Mouse (Mus musculus) cerebellum, adult 2 months (tissue): ENCODE results near the gene Cyp4f39. TPM values are rescaled to one million over a fixed set of nuclear protein-coding genes. Genes with fewer than 3 reads are reported as not detected.

Experiments used
- DNase-seq, 2 experiments: peaks; one replicate each; pipeline ENCODE4 v3.0.0; 2021
- H3K27ac ChIP-seq: fragments of 200-500 bp; 2 replicates; pipeline ENCODE4 v1.5.1; 2012; ENCODE audit warnings: low read length, control low read depth, inconsistent platforms; ENCODE audit not compliant: insufficient read depth
- H3K27me3 ChIP-seq: fragments of 200-500 bp; 2 replicates; pipeline ENCODE4 v1.6.1; 2012; ENCODE audit warnings: inconsistent platforms, mild to moderate bottlenecking, low read length, moderate library complexity; ENCODE audit not compliant: control insufficient read depth, insufficient read depth
- H3K4me1 ChIP-seq: fragments of 200-500 bp; 2 replicates; pipeline ENCODE4 v1.6.1; 2011; ENCODE audit warnings: low read length; ENCODE audit not compliant: control insufficient read depth, insufficient read depth
- H3K4me3 ChIP-seq: fragments of 200-500 bp; replicated peaks from 2 replicates; pipeline ENCODE3; 2011; ENCODE audit warnings: mild to moderate bottlenecking, low read depth, low read length, control low read depth; ENCODE audit not compliant: insufficient read depth
- CTCF ChIP-seq: fragments of 200-500 bp; IDR thresholded peaks from 2 replicates; pipeline ENCODE4 v1.5.1; 2011; ENCODE audit warnings: low read depth, mild to moderate bottlenecking, control low read depth, low read length, moderate library complexity, borderline replicate concordance; ENCODE audit not compliant: insufficient read depth
- POLR2A ChIP-seq: fragments of 200-500 bp; IDR thresholded peaks from 2 replicates; pipeline ENCODE4 v1.6.1; 2011; ENCODE audit warnings: low read length, control low read depth, borderline replicate concordance; ENCODE audit not compliant: insufficient read depth
- WGBS: fragments of 180-500 bp; shearing (Covaris S2); methylation state at CpG from one replicate; pipeline ENCODE4 v1.1.7; 2018; 5-methylcytosine and 5-hydroxymethylcytosine counted together
- polyA plus RNA-seq: library from polyadenylated mRNA; depleted of rRNA; stranded (reverse); fragments of >200 nt; gene quantifications from 2 replicates; pipeline ENCODE4 v1.2.3, GENCODE M21; 2012; rRNA removed

Gene Cyp4f39
- 0.18 TPM in 1 of 2 replicates, not detected in the other for polyA plus RNA-seq

- H3K4me3 ChIP-seq, result no peak within 1 kb of the TSS
- TF ChIP-seq CTCF (no peak), POLR2A (no peak)
- no peaks in the 10 kb centered on the region; the same call in 1 of the 2 replicates for H3K27me3 ChIP-seq
- no peak for DNase-seq
- H3K4me1 ChIP-seq, result peaks cover 2% of the 10 kb centered on the region; the same call in 1 of the 2 replicates
- H3K27ac ChIP-seq, result no peak within 1 kb of the TSS
- WGBS, result 4% methylated on average over 19 of the region's 19 CpGs
These were observed at the start of gene Cyp4f39 for GRCm38 (mm10) chr17:32452482-32452881. Cyp4f39 (plus strand) TSS chr17:32452723.

DNA sequence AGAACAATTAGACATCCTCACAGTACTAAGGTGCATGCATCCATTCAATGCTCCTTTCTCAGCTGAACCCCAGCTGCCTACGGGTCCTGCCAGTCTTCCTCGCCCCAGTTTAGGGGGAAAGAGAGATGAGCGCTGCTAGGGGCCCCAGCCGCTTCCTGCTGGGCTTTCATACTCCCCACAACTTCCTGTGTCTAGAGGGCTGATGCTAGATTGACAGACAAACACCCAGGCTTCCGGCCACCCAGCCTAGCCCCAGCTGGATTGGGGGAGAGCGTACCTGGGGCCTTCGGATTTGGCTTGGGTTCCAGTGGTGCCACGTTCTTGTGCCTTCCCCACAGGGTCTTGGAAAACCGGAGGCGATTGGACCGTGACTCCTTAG lies 49.8 kb upstream of the Cyp4f39 start:
- WGBS, result 71% methylated on average over 11 of the region's 11 CpGs
- H3K27ac ChIP-seq, result no peak overlapping the region
- no peak overlapping the region for H3K4me3 ChIP-seq
- no peaks in the 10 kb centered on the region; the same call in 1 of the 2 replicates for H3K27me3 ChIP-seq
- no peak for TF ChIP-seq POLR2A
- no peak for TF ChIP-seq CTCF
- no peak for DNase-seq
- no peaks in the 10 kb centered on the region for H3K4me1 ChIP-seq

DNA sequence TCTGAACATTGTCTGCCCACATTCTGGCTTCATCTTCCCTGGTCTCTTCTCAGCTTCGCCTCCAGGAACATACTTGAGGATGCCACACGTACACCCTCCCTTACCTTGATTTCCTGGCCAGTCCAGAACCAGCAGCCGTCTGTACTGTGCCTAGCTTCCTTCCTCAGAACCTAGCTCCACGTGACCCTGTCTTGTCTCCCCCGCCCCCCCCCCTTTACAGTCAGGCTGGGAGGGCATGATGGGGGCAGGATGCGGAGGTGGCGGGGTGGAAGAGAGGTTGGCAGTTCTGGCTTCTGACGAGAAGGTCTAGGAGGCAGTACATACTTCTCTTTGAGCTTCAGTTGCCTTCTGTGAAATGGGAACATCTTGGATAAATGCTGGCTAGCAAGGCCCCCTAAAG lies 49.1 kb upstream of the Cyp4f39 start, which contains the start of gene Rasal3:
Gene Rasal3 (minus strand): TSS at position 167 of the 400 bp plus-strand sequence.
- no peaks in the 10 kb centered on the region; the same call in 1 of the 2 replicates for H3K27me3 ChIP-seq
- no peak for DNase-seq
- 69% methylated on average over 8 of the region's 8 CpGs for WGBS
- no peak within 1 kb of the TSS for H3K27ac ChIP-seq
- no peak within 1 kb of the TSS for H3K4me3 ChIP-seq
- no peak for TF ChIP-seq POLR2A
- no peak for TF ChIP-seq CTCF
- no peaks in the 10 kb centered on the region for H3K4me1 ChIP-seq

- no peak overlapping the region for H3K4me3 ChIP-seq
- TF ChIP-seq CTCF (no peak), POLR2A (no peak)
- no peak for DNase-seq
- no peaks in the 10 kb centered on the region; the same call in 1 of the 2 replicates for H3K27me3 ChIP-seq
- WGBS, result 85% methylated on average over 6 of the region's 6 CpGs
- H3K4me1 ChIP-seq, result no peaks in the 10 kb centered on the region
- no peak overlapping the region for H3K27ac ChIP-seq
These were observed 40.6 kb upstream of the Cyp4f39 start for GRCm38 (mm10) chr17:32411898-32412297.

- H3K4me3 ChIP-seq, result no peak overlapping the region
- WGBS, result 62% methylated on average over 24 of the region's 24 CpGs
- H3K4me1 ChIP-seq, result no peaks in the 10 kb centered on the region
These were observed 37.0 kb upstream of the Cyp4f39 start for GRCm38 (mm10) chr17:32415417-32416020.

GRCm38 (mm10) chr17:32416771-32417170 lies 35.8 kb upstream of the Cyp4f39 start:
- WGBS, result 87% methylated on average over 14 of the region's 14 CpGs
- H3K4me1 ChIP-seq, result no peaks in the 10 kb centered on the region
- H3K27me3 ChIP-seq, result no peaks in the 10 kb centered on the region; the same call in 1 of the 2 replicates
- TF ChIP-seq CTCF, result no peak
- no peak overlapping the region for H3K4me3 ChIP-seq
- no peak for DNase-seq
- no peak overlapping the region for H3K27ac ChIP-seq

More at GRCm38 (mm10) chr17:32415417-32416020, 37.0 kb upstream of the Cyp4f39 start:
- no peak for TF ChIP-seq POLR2A
- no peak for TF ChIP-seq CTCF
- no peak overlapping the region for H3K27ac ChIP-seq
- DNase-seq, result no peak
- no peaks in the 10 kb centered on the region; the same call in 1 of the 2 replicates for H3K27me3 ChIP-seq

GRCm38 (mm10) chr17:32419989-32420388 lies 32.5 kb upstream of the Cyp4f39 start:
- no peak for DNase-seq
- TF ChIP-seq POLR2A (no peak), CTCF (no peak)
- Histone ChIP-seq H3K4me1 (no peaks in the 10 kb centered on the region), H3K27ac (no peak overlapping the region), H3K4me3 (no peak overlapping the region), H3K27me3 (no peaks in the 10 kb centered on the region; the same call in 1 of the 2 replicates)
- WGBS, result 62% methylated on average over 2 of the region's 2 CpGs

DNA sequence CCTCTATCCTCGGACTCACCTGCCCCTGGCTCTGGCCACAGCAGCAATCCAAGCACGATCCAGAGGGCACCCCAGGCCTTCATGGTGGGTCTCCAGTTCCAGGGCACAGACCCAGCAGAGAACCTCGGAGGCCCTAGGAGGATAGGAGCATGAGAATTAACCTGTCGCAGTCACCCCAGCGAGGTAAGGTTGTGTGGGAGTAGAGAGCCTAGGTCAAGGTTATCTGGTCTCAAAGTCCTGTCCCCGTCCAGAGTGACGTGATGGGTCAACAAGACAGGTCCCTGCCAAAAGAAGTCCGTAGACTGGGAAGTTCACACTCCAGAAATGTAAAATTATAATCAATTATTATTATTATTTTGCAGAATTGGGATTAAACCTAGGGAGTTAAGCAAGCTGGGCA lies 31.7 kb upstream of the Cyp4f39 start:
- TF ChIP-seq POLR2A, result no peak
- no peak for TF ChIP-seq CTCF
- no peaks in the 10 kb centered on the region for H3K4me1 ChIP-seq
- H3K4me3 ChIP-seq, result no peak overlapping the region
- DNase-seq, result no peak
- H3K27me3 ChIP-seq, result no peaks in the 10 kb centered on the region; the same call in 1 of the 2 replicates
- H3K27ac ChIP-seq, result no peak overlapping the region
- WGBS, result 82% methylated on average over 8 of the region's 8 CpGs
